11 mouse cellular contexts compared by ENCODE assay signal in genomic region chr9:89874434-89874833, GRCm38 (mm10). TPM values are rescaled to one million over a fixed set of nuclear protein-coding genes. Genes with fewer than 3 reads are reported as not detected.
DNase-seq lines count a peak whose midpoint lies in the region; ATAC-seq and TF ChIP-seq lines count a peak whose summit lies in the region.
"Had no signal": no experiment of that assay in that cellular context is flagged by ENCODE, and none has a peak within 500 bp of the region (broad histone marks: within the 10 kb centered on the region; RNA-seq: fewer than 3 reads in every experiment).

No protein-coding gene starts in this region.

- no peak overlapping the region for H3K4me3 ChIP-seq in midbrain, embryonic 11.5 days (ENCODE audit: low read depth, low read length)
- H3K4me3 ChIP-seq in midbrain, embryonic 15.5 days = no peak overlapping the region
- no peak overlapping the region for H3K4me3 ChIP-seq in stomach, postnatal 0 days (ENCODE audit: low read depth, low read length)
- H3K4me3 ChIP-seq: midbrain, embryonic 13.5 days had no signal

- H3K9me3 ChIP-seq in midbrain, embryonic 11.5 days (ENCODE audit: control insufficient read depth, low read length) = no peaks in the 10 kb centered on the region
- no peaks in the 10 kb centered on the region for H3K9me3 ChIP-seq in midbrain, embryonic 15.5 days
- 0 out of 2 replicates have a peak, but pooled peaks cover 3% of the 10 kb centered on the region for H3K9me3 ChIP-seq in stomach, postnatal 0 days (ENCODE audit: control insufficient read depth, low read length)

- WGBS in midbrain, embryonic 11.5 days = 58% methylated on average over 7 of the region's 7 CpGs
- 61% methylated on average over 7 of the region's 7 CpGs for WGBS in midbrain, embryonic 15.5 days
- WGBS in stomach, postnatal 0 days = 35% methylated on average over 7 of the region's 7 CpGs

- TF ChIP-seq EP300 in stomach, postnatal 0 days (optimal IDR thresholded peaks at IDR 0.05) = no peak

- ATAC-seq in midbrain, embryonic 11.5 days (ENCODE audit: low FRiP score) = no peak
- no peak for ATAC-seq in midbrain, embryonic 15.5 days (replicated peaks)
- peak; percentile 86 for ATAC-seq in granulocyte monocyte progenitor cell, adult 5-6 weeks (replicated peaks; ENCODE audit: poor library complexity, severe bottlenecking)
- peak; percentile 94 for ATAC-seq in stomach, postnatal 0 days (ENCODE audit: low FRiP score, low TSS enrichment)
- ATAC-seq: hindbrain, embryonic 16.5 days; midbrain, embryonic 13.5 days had no signal

- DNase-seq in midbrain, embryonic 11.5 days (ENCODE audit: low spot score, missing footprints) = peak; percentile 73
- peak; percentile 85 for DNase-seq in NIH3T3 (ENCODE audit: low read depth)
- peak; percentile 39 for DNase-seq in stomach, postnatal 0 days (ENCODE audit: low spot score)
- DNase-seq in yolk sac, embryonic 10.5 days (ENCODE audit: low spot score) = no peak
- DNase-seq in kidney, postnatal 14 days = no peak
- DNase-seq: cerebellum, adult 18-20 months; liver had no signal

- no peak for TF ChIP-seq CTCF in stomach, postnatal 0 days (IDR thresholded peaks at IDR 0.05; ENCODE audit: low read depth)

- H3K4me2 ChIP-seq in midbrain, embryonic 11.5 days = no peak overlapping the region
- no peak overlapping the region for H3K4me2 ChIP-seq in midbrain, embryonic 15.5 days
- H3K4me2 ChIP-seq in stomach, postnatal 0 days (replicated peaks; ENCODE audit: low read depth) = no peak overlapping the region
- H3K4me2 ChIP-seq: midbrain, embryonic 13.5 days had no signal

- peaks cover 36% of the 10 kb centered on the region for H3K27me3 ChIP-seq in midbrain, embryonic 11.5 days (ENCODE audit: control insufficient read depth, insufficient read depth, low read length)
- peaks cover 42% of the 10 kb centered on the region for H3K27me3 ChIP-seq in midbrain, embryonic 15.5 days (replicated peaks)
- no peaks in the 10 kb centered on the region for H3K27me3 ChIP-seq in stomach, postnatal 0 days (ENCODE audit: control insufficient read depth, insufficient read depth, low read length)

- no peak overlapping the region for H3K27ac ChIP-seq in midbrain, embryonic 11.5 days (ENCODE audit: low read depth, low read length)
- no peak overlapping the region for H3K27ac ChIP-seq in midbrain, embryonic 15.5 days
- H3K27ac ChIP-seq in stomach, postnatal 0 days (replicated peaks) = no peak overlapping the region
- H3K27ac ChIP-seq: midbrain, embryonic 13.5 days had no signal

- no peaks in the 10 kb centered on the region for H3K36me3 ChIP-seq in midbrain, embryonic 11.5 days (ENCODE audit: control insufficient read depth, insufficient read depth, low read length)
- no peaks in the 10 kb centered on the region for H3K36me3 ChIP-seq in midbrain, embryonic 15.5 days (replicated peaks)
- H3K36me3 ChIP-seq in stomach, postnatal 0 days (ENCODE audit: control insufficient read depth, insufficient read depth, low read length) = no peaks in the 10 kb centered on the region
- H3K36me3 ChIP-seq: midbrain, embryonic 13.5 days had no signal

- no peak overlapping the region for H3K9ac ChIP-seq in midbrain, embryonic 11.5 days (ENCODE audit: low read length)
- H3K9ac ChIP-seq in midbrain, embryonic 15.5 days = no peak overlapping the region
- H3K9ac ChIP-seq in stomach, postnatal 0 days (ENCODE audit: low read length) = no peak overlapping the region
- H3K9ac ChIP-seq: midbrain, embryonic 13.5 days had no signal

- no peaks in the 10 kb centered on the region for H3K4me1 ChIP-seq in midbrain, embryonic 11.5 days (ENCODE audit: control insufficient read depth, insufficient read depth, low read length)
- H3K4me1 ChIP-seq in midbrain, embryonic 15.5 days = no peaks in the 10 kb centered on the region
- no peaks in the 10 kb centered on the region for H3K4me1 ChIP-seq in stomach, postnatal 0 days (replicated peaks; ENCODE audit: control insufficient read depth, insufficient read depth)
- H3K4me1 ChIP-seq: midbrain, embryonic 13.5 days had no signal

RNA-seq across cellular contexts. Expression of gene Rasgrf1, which starts 35.3 kb away (rescaled TPM):
- polyA plus RNA-seq in midbrain, embryonic 11.5 days (2014; fragmentation: Nextera tagmentation; extraction: Ambion mirVana) = 0.07 and 0.18 TPM in 2 replicates
- polyA plus RNA-seq in midbrain, embryonic 15.5 days (2015; fragmentation: Nextera tagmentation; extraction: Ambion mirVana) = 4.4 and 5.3 TPM in 2 replicates
- 0.26 TPM in 1 of 2 replicates, not detected in the other for total RNA-seq in granulocyte monocyte progenitor cell, adult 5-6 weeks (2014; fragmentation: Nextera tagmentation)
- total RNA-seq in granulocyte monocyte progenitor cell, adult 5-6 weeks (2017) = not detected in 2 replicates
- polyA plus RNA-seq in stomach, postnatal 0 days (2015; fragmentation: Nextera tagmentation; extraction: Ambion mirVana) = 0.13 and 0.22 TPM in 2 replicates

Comparison
In these comparisons a context has a peak if more than half of its experiments do, and no peak if none do; other contexts are left out.
1. ATAC-seq: peak in granulocyte monocyte progenitor cell, adult 5-6 weeks (single experiment) and stomach, postnatal 0 days (single experiment); none in midbrain, embryonic 11.5 days (single experiment) and midbrain, embryonic 15.5 days (single experiment).
2. DNase-seq: peak in midbrain, embryonic 11.5 days (single experiment), NIH3T3 (single experiment) and stomach, postnatal 0 days (single experiment); none in yolk sac, embryonic 10.5 days (single experiment) and kidney, postnatal 14 days (single experiment).